Mouse (Mus musculus): ENCODE measurements at regions not wholly inside any gene's neighbourhood (a gene's known extent, or its start where the extent isn't known, plus 50 kb on each side); places are given as distances from the start of the nearest gene placed in this dataset.

DNA sequence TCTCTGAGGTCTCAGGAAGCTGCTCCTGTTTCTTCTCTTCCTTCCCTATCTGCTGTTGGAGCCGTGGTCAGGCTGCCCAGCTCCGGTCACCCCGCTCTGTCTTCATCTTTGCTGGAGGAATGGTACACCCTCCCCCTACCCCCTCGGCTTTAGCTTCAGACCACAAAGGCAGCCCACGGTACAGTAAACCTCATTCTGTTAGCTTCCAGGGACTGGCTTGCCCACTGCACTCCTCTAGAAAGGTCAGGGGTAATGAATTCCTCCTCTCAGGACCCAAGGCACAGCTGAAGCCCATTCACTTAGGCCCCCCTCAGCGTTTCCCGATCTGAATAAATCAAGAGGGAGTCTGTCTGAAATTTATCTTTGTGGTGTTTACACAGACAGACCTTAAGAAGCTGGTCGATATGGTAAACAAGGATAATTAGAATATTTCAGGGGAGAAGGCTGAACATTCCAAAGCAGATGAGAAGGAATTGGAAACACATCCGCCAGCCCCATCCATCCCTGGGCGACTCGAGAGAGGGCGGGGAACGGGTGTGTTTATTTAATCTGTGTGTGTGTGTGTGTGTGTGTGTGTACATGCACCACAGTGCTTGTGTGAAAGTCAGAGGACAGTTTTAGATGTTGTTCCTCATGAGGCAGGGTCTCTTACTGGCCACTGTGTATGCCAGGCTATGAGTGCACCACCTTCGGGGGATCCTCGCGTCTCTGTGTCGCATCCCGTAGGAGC is 53.0 kb upstream of the Gli2 start:
- H3K27me3 ChIP-seq (ENCODE audit: insufficient read depth, low read length) = no peaks in the 10 kb centered on the region
- no peaks in the 10 kb centered on the region for H3K9me3 ChIP-seq (ENCODE audit: low read length)
- no peak overlapping the region for H3K27ac ChIP-seq (ENCODE audit: low read depth, low read length)
- H3K36me3 ChIP-seq (ENCODE audit: insufficient read depth) = no peaks in the 10 kb centered on the region
- H3K4me2 ChIP-seq (ENCODE audit: low read depth) = no peak overlapping the region
- 75% methylated on average over 18 of the region's 18 CpGs for WGBS
- H3K9ac ChIP-seq = no peak overlapping the region
- DNase-seq (no peak), ATAC-seq (no peak)
- no peak for TF ChIP-seq CTCF (IDR thresholded peaks at IDR 0.05; ENCODE audit: low read depth)
- H3K4me1 ChIP-seq (ENCODE audit: insufficient read depth) = no peaks in the 10 kb centered on the region
- no peak overlapping the region for H3K4me3 ChIP-seq (ENCODE audit: low read depth, low read length)
